Mouse (Mus musculus) cortical plate, adult 2 months (tissue): ENCODE data around the gene Uhrf1.
"Not testable (repeated sequence)": the region's sequence is repeated elsewhere in the genome, so short reads cannot be mapped to it uniquely, and the experiment has no call there.

Experiments used
- CTCF ChIP-seq: fragments of 200-500 bp; IDR thresholded peaks from 2 replicates; pipeline ENCODE4 v1.5.1; 2011; ENCODE audit warnings: mild to moderate bottlenecking, control low read depth, low read length; ENCODE audit not compliant: insufficient read depth; ENCODE audit errors: extremely low read depth
- POLR2A ChIP-seq: fragments of 200-500 bp; IDR thresholded peaks from 2 replicates; pipeline ENCODE4 v1.6.1; 2011; ENCODE audit warnings: mild to moderate bottlenecking, low read length, control low read depth; ENCODE audit not compliant: insufficient read depth; ENCODE audit errors: extremely low read depth

- not testable (repeated sequence) for TF ChIP-seq POLR2A, CTCF
These were observed 44.3 kb upstream of the Uhrf1 start for GRCm38 (mm10) chr17:56258812-56259211.
